Mouse (Mus musculus): ENCODE results near the gene Crb2.

- no peak for TF ChIP-seq CTCF (IDR thresholded peaks at IDR 0.05; ENCODE audit: control insufficient read depth, insufficient read depth, insufficient read length)
- TF ChIP-seq MYOG (IDR thresholded peaks at IDR 0.05; ENCODE audit: control insufficient read depth, extremely low read depth, insufficient read length), result no peak
These were observed 62.3 kb downstream of the Crb2 start for GRCm38 (mm10) chr2:37838202-37838984.

All from C2C12 (cell line).